14 mouse cellular contexts compared by ENCODE assay signal in the genomic region with DNA sequence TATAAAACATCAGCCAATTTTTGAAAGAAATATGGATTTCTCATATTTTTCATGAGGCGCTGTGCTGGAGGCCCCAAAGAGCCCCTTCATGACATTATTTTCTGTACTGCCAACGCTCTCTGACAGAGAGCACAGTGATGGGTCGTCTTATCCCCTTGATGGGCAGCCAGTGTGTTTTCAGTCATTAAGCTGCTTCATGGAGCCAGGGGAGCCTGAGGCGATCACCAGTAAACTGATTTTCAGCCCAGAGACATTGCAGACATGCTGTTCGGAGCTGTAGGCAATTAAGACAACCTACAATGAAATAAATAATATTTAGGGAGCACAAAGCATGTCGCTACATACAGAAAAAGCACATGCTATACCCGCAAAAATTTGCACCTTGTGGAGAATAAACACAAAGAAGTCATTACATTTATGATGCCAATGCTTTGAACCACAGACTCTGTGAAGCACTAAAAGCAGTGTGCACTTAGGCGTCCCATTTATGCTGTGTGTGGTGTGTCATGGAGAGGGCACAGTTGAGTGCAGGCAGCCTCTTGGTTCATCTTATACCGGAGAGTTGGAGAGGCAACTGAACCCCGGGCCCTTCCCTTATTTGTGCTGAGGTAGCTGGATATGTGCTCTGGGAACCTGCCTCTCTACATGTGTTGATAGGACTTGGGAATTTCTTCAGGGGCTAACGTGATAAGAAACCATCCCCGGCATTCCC. TPM values are rescaled to one million over a fixed set of nuclear protein-coding genes. Genes with fewer than 3 reads are reported as not detected.
DNase-seq lines count a peak whose midpoint lies in the region; ATAC-seq and TF ChIP-seq lines count a peak whose summit lies in the region.
"Had no signal": no experiment of that assay in that cellular context is flagged by ENCODE, and none has a peak within 500 bp of the region (broad histone marks: within the 10 kb centered on the region; RNA-seq: fewer than 3 reads in every experiment).

No protein-coding gene starts in this region.

- peak overlapping the region; percentile 1; the same call in 1 of the 2 replicates for H3K27ac ChIP-seq in heart, embryonic 12.5 days (ENCODE audit: poor library complexity, severe bottlenecking)
- H3K27ac ChIP-seq in heart, adult 2 months, result no peak overlapping the region
- peak overlapping the region; percentile 11; the same call in 1 of the 2 replicates for H3K27ac ChIP-seq in forebrain, embryonic 10.5 days
- H3K27ac ChIP-seq in forebrain, postnatal 0 days (ENCODE audit: low read depth, low read length), result no peak overlapping the region
- peak overlapping the region; percentile 63 for H3K27ac ChIP-seq in midbrain, embryonic 15.5 days
- H3K27ac ChIP-seq in embryonic facial prominence, embryonic 10.5 days (replicated peaks), result no peak overlapping the region
- H3K27ac ChIP-seq: kidney, postnatal 0 days had no signal

- TF ChIP-seq EP300 in heart, adult 2 months (IDR thresholded peaks at IDR 0.05; ENCODE audit: insufficient read depth, low read depth, low read length), result no peak

- H3K9me3 ChIP-seq in heart, embryonic 12.5 days (replicated peaks), result no peaks in the 10 kb centered on the region
- H3K9me3 ChIP-seq in forebrain, embryonic 10.5 days, result no peaks in the 10 kb centered on the region
- no peaks in the 10 kb centered on the region for H3K9me3 ChIP-seq in forebrain, postnatal 0 days (ENCODE audit: low read length)
- H3K9me3 ChIP-seq in midbrain, embryonic 15.5 days, result no peaks in the 10 kb centered on the region
- H3K9me3 ChIP-seq in embryonic facial prominence, embryonic 10.5 days, result no peaks in the 10 kb centered on the region

- no peak overlapping the region for H3K4me3 ChIP-seq in heart, embryonic 12.5 days
- no peak overlapping the region for H3K4me3 ChIP-seq in heart, adult 2 months
- H3K4me3 ChIP-seq in forebrain, embryonic 10.5 days, result no peak overlapping the region
- H3K4me3 ChIP-seq in forebrain, postnatal 0 days (ENCODE audit: low read depth, low read length), result no peak overlapping the region
- no peak overlapping the region for H3K4me3 ChIP-seq in midbrain, embryonic 15.5 days
- no peak overlapping the region for H3K4me3 ChIP-seq in embryonic facial prominence, embryonic 10.5 days

- TF ChIP-seq CTCF in heart, adult 2 months (IDR thresholded peaks at IDR 0.05), result no peak
- no peak for TF ChIP-seq CTCF in forebrain, postnatal 0 days (IDR thresholded peaks at IDR 0.05; ENCODE audit: low read depth)

- 52% methylated on average over 12 of the region's 12 CpGs for WGBS in heart, embryonic 12.5 days
- 69% methylated on average over 12 of the region's 12 CpGs for WGBS in heart, adult 2 months
- WGBS in forebrain, embryonic 10.5 days, result 59% methylated on average over 12 of the region's 12 CpGs
- 47% methylated on average over 12 of the region's 12 CpGs for WGBS in forebrain, postnatal 0 days
- WGBS in midbrain, embryonic 15.5 days, result 36% methylated on average over 12 of the region's 12 CpGs
- 59% methylated on average over 12 of the region's 12 CpGs for WGBS in embryonic facial prominence, embryonic 10.5 days

- no peaks in the 10 kb centered on the region for H3K79me2 ChIP-seq in heart, adult 2 months (replicated peaks; ENCODE audit: control insufficient read depth, insufficient read depth, low read length)

- no peaks in the 10 kb centered on the region for H3K36me3 ChIP-seq in heart, embryonic 12.5 days
- no peaks in the 10 kb centered on the region; the same call in 1 of the 2 replicates for H3K36me3 ChIP-seq in heart, adult 2 months (ENCODE audit: control insufficient read depth, insufficient read depth, low read length)
- H3K36me3 ChIP-seq in forebrain, embryonic 10.5 days (replicated peaks), result no peaks in the 10 kb centered on the region
- no peaks in the 10 kb centered on the region for H3K36me3 ChIP-seq in forebrain, postnatal 0 days (ENCODE audit: insufficient read depth)
- H3K36me3 ChIP-seq in midbrain, embryonic 15.5 days (replicated peaks), result no peaks in the 10 kb centered on the region
- H3K36me3 ChIP-seq in embryonic facial prominence, embryonic 10.5 days (replicated peaks), result no peaks in the 10 kb centered on the region

- H3K4me2 ChIP-seq in heart, embryonic 12.5 days, result peak overlapping the region; percentile 30
- H3K4me2 ChIP-seq in forebrain, postnatal 0 days (ENCODE audit: low read depth), result no peak overlapping the region
- 0 out of 2 replicates have a peak overlapping the region, but pooled peaks have one; percentile 14 for H3K4me2 ChIP-seq in midbrain, embryonic 15.5 days
- H3K4me2 ChIP-seq: liver, embryonic 11.5 days had no signal

- intact Hi-C loops in heart, adult 2 months (cut with DNase I), result no loop called here

- no peak for ATAC-seq in heart, embryonic 12.5 days (ENCODE audit: insufficient number of reproducible peaks, low FRiP score)
- ATAC-seq in forebrain, postnatal 0 days, result peak; percentile 43; the same call in 1 of the 2 replicates
- peak; percentile 78 for ATAC-seq in midbrain, embryonic 15.5 days (replicated peaks)
- ATAC-seq: lung, postnatal 0 days had no signal

- no peak for TF ChIP-seq POLR2A in heart, adult 2 months (IDR thresholded peaks at IDR 0.05; ENCODE audit: insufficient read depth, low read depth, low read length)

- peaks cover 13% of the 10 kb centered on the region for H3K4me1 ChIP-seq in heart, embryonic 12.5 days (replicated peaks)
- peaks cover 2% of the 10 kb centered on the region; the same call in 1 of the 2 replicates for H3K4me1 ChIP-seq in heart, adult 2 months (ENCODE audit: control insufficient read depth, insufficient read depth, low read length)
- H3K4me1 ChIP-seq in forebrain, embryonic 10.5 days, result peaks cover 26% of the 10 kb centered on the region
- peaks cover 5% of the 10 kb centered on the region; the same call in 1 of the 2 replicates for H3K4me1 ChIP-seq in forebrain, postnatal 0 days (ENCODE audit: insufficient read depth)
- peaks cover 18% of the 10 kb centered on the region for H3K4me1 ChIP-seq in midbrain, embryonic 15.5 days
- H3K4me1 ChIP-seq in embryonic facial prominence, embryonic 10.5 days, result peaks cover 5% of the 10 kb centered on the region

- H3K27me3 ChIP-seq in heart, embryonic 12.5 days (replicated peaks), result no peaks in the 10 kb centered on the region
- H3K27me3 ChIP-seq in heart, adult 2 months (ENCODE audit: control insufficient read depth, insufficient read depth, low read length), result no peaks in the 10 kb centered on the region
- peaks cover 99% of the 10 kb centered on the region for H3K27me3 ChIP-seq in forebrain, embryonic 10.5 days (ENCODE audit: poor library complexity, severe bottlenecking)
- no peaks in the 10 kb centered on the region for H3K27me3 ChIP-seq in forebrain, postnatal 0 days (ENCODE audit: insufficient read depth, low read length)
- H3K27me3 ChIP-seq in midbrain, embryonic 15.5 days (replicated peaks), result 0 out of 2 replicates have a peak, but pooled peaks cover 12% of the 10 kb centered on the region
- peaks cover 77% of the 10 kb centered on the region for H3K27me3 ChIP-seq in embryonic facial prominence, embryonic 10.5 days (replicated peaks; ENCODE audit: low read depth, poor library complexity, severe bottlenecking)

- no peak for DNase-seq in heart, adult 2 months
- DNase-seq in forebrain, embryonic 10.5 days (ENCODE audit: extremely low spot score, low spot score), result no peak
- no peak for DNase-seq in forebrain, postnatal 0 days
- no peak for DNase-seq in spleen, postnatal 4 days (ENCODE audit: low spot score in 2 of 2)
- DNase-seq in liver, result no peak
- no peak for DNase-seq in embryonic facial prominence, embryonic 10.5 days (ENCODE audit: low spot score)
- DNase-seq: adrenal gland, adult 8-10 months; B cell, adult 2 months; cerebellum, postnatal 10 days had no signal

- no peak overlapping the region for H3K9ac ChIP-seq in heart, embryonic 12.5 days
- H3K9ac ChIP-seq in heart, adult 2 months (ENCODE audit: low read depth, low read length), result no peak overlapping the region
- no peak overlapping the region for H3K9ac ChIP-seq in forebrain, postnatal 0 days
- no peak overlapping the region for H3K9ac ChIP-seq in midbrain, embryonic 15.5 days

RNA-seq across cellular contexts. Expression of a gene that starts 57.1 kb away (rescaled TPM):
- 25.4 and 28.1 TPM in 2 replicates for polyA plus RNA-seq in heart, embryonic 12.5 days (2016; fragmentation: Nextera tagmentation; extraction: Ambion mirVana)
- total RNA-seq in heart, adult 2 months (2021), result 10 to 100 TPM; 81.9 to 90.3 TPM
- 26.8 and 59.6 TPM in 2 replicates for polyA plus RNA-seq in heart, adult 2 months (2012; rRNA removed)
- polyA plus RNA-seq in forebrain, embryonic 10.5 days (2016; fragmentation: Nextera tagmentation; extraction: Ambion mirVana), result 3.9 and 6.4 TPM in 2 replicates
- total RNA-seq in forebrain, postnatal 0 days (2014; rRNA removed), result 68.2 and 80.4 TPM in 2 replicates
- 15.1 and 28.5 TPM in 2 replicates for polyA plus RNA-seq in forebrain, postnatal 0 days (2015; fragmentation: Nextera tagmentation; extraction: Ambion mirVana)
- polyA plus RNA-seq in midbrain, embryonic 15.5 days (2015; fragmentation: Nextera tagmentation; extraction: Ambion mirVana), result 37.0 and 40.5 TPM in 2 replicates
- polyA plus RNA-seq in embryonic facial prominence, embryonic 10.5 days (2016; fragmentation: Nextera tagmentation; extraction: Ambion mirVana), result 6.0 and 8.2 TPM in 2 replicates

Comparison
In these comparisons a context has a peak if more than half of its experiments do, and no peak if none do; other contexts are left out.
1. H3K27ac ChIP-seq: peak in heart, embryonic 12.5 days (single experiment), forebrain, embryonic 10.5 days (single experiment) and midbrain, embryonic 15.5 days (single experiment); none in heart, adult 2 months (single experiment), forebrain, postnatal 0 days (single experiment) and embryonic facial prominence, embryonic 10.5 days (single experiment).